Mouse (Mus musculus): ENCODE results near the gene Mpzl1. TPM values are rescaled to one million over a fixed set of nuclear protein-coding genes. Genes with fewer than 3 reads are reported as not detected.

The Mpzl1 gene
- polyA plus RNA-seq, 1 experiment from 2014 or later = 157 TPM

DNA sequence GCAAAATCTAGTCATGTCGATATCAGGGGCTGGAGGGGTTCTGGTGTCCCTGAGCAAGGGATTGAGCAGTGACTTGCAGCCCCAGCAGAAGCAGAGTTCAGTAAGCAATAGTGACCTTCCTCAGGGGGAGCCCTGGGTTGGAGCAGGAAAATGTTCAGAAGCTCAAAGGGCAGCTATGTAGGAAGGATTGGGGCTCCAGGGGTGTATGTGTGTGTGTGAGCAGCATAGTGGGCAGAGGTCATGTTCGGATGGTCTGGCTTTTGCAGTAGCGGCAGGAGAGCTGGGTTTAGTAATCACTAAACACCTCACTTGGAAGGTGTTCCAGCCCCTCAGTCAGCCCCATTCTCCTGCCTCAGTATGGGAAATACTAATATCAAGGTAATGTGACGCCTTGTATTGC lies 58.3 kb downstream of the Mpzl1 start:
- H3K4me3 ChIP-seq (ENCODE audit: low read depth, low read length) = no peak overlapping the region
- H3K9me3 ChIP-seq (ENCODE audit: control insufficient read depth, low read length) = peaks cover 5% of the 10 kb centered on the region; the same call in 1 of the 2 replicates
- ATAC-seq (ENCODE audit: low read depth) (no peak), DNase-seq (ENCODE audit: low spot score) (no peak)
- no peak overlapping the region for H3K9ac ChIP-seq (ENCODE audit: low read depth, low read length)
- 77% methylated on average over 4 of the region's 4 CpGs for WGBS
- H3K4me2 ChIP-seq (ENCODE audit: low read depth, low read length) = no peak overlapping the region
- H3K27me3 ChIP-seq (replicated peaks; ENCODE audit: control insufficient read depth, insufficient read depth, low read length) = no peaks in the 10 kb centered on the region
- H3K4me1 ChIP-seq (ENCODE audit: control insufficient read depth, insufficient read depth, low read length) = no peaks in the 10 kb centered on the region
- H3K27ac ChIP-seq (replicated peaks; ENCODE audit: low read depth, low read length) = no peak overlapping the region
- no peaks in the 10 kb centered on the region for H3K36me3 ChIP-seq (ENCODE audit: control insufficient read depth, insufficient read depth, low read length)

DNA sequence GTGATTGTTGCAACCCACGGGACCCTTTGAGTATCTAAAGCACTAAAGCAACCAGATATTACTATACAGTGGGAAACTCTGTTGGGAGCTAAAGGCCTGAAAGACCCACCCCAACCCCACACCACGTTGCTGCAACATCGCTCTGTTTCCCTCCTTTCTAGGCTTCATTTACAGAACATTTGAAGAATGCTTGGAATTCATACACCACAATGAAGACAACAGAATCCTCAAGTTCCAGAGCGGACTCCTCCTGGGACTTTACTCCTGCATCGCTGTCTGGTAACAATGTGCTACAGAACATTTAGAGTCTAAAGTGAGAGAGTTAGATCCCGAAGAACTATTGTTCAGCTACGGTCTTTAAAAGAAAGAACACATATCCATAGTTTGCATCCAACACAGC lies 66.9 kb downstream of the Mpzl1 start:
- ATAC-seq (ENCODE audit: low read depth) (no peak), DNase-seq (ENCODE audit: low spot score) (no peak)
- Histone ChIP-seq H3K27me3 (replicated peaks; ENCODE audit: control insufficient read depth, insufficient read depth, low read length) (no peaks in the 10 kb centered on the region), H3K9ac (ENCODE audit: low read depth, low read length) (no peak overlapping the region), H3K4me1 (ENCODE audit: control insufficient read depth, insufficient read depth, low read length) (no peaks in the 10 kb centered on the region), H3K4me3 (ENCODE audit: low read depth, low read length) (no peak overlapping the region), H3K4me2 (ENCODE audit: low read depth, low read length) (no peak overlapping the region), H3K27ac (replicated peaks; ENCODE audit: low read depth, low read length) (no peak overlapping the region), H3K9me3 (ENCODE audit: control insufficient read depth, low read length) (no peaks in the 10 kb centered on the region), H3K36me3 (ENCODE audit: control insufficient read depth, insufficient read depth, low read length) (no peaks in the 10 kb centered on the region)
- 57% methylated on average over 7 of the region's 7 CpGs for WGBS

DNA sequence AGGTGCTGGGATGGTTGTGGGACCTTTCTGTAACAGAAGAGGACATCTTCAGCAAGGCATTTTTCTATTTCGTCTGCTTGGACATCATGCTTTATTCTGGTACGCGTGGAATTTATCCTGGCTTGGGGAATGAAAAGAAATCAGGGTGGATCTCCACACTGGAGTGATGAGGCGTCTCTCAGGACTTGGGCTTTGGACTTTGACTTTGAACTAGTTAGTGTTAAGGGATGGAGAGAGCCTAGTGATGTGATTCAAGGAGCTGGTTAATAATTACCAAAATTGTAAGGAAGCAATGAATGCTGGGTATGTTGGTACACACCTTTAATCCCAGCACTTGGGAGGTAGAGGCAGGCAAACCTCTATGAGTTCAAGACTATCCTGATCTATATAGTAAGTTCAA lies 69.1 kb downstream of the Mpzl1 start:
- ATAC-seq (ENCODE audit: low read depth) = no peak
- Histone ChIP-seq H3K4me3 (ENCODE audit: low read depth, low read length) (no peak overlapping the region), H3K4me1 (ENCODE audit: control insufficient read depth, insufficient read depth, low read length) (no peaks in the 10 kb centered on the region), H3K4me2 (ENCODE audit: low read depth, low read length) (no peak overlapping the region), H3K36me3 (ENCODE audit: control insufficient read depth, insufficient read depth, low read length) (no peaks in the 10 kb centered on the region), H3K27me3 (replicated peaks; ENCODE audit: control insufficient read depth, insufficient read depth, low read length) (no peaks in the 10 kb centered on the region), H3K9me3 (ENCODE audit: control insufficient read depth, low read length) (no peaks in the 10 kb centered on the region), H3K9ac (ENCODE audit: low read depth, low read length) (no peak overlapping the region), H3K27ac (replicated peaks; ENCODE audit: low read depth, low read length) (no peak overlapping the region)
- no peak for DNase-seq (ENCODE audit: low spot score)
- WGBS = 91% methylated on average over 4 of the region's 4 CpGs

DNA sequence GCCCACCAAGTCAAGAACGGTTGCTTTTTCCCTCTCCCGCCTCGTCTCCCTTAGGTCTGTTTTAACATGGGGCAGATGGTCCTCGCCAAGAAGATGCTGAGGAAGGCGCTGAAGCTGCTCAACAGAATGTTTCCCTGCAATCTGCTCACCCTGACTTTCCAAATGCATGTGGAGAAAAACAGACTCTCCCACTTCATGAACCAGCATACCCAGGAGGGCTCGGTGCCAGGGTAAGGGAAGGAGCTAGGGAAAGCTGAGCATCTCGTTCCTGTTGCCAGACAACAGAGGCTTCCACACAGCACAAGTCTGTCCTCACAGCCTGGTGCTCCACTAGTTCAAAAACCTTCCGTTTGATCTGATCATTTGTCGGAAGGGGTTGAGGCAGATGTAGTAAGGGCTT lies 75.3 kb downstream of the Mpzl1 start:
- Histone ChIP-seq H3K9me3 (ENCODE audit: control insufficient read depth, low read length) (no peaks in the 10 kb centered on the region), H3K4me2 (ENCODE audit: low read depth, low read length) (no peak overlapping the region), H3K27ac (replicated peaks; ENCODE audit: low read depth, low read length) (no peak overlapping the region), H3K36me3 (ENCODE audit: control insufficient read depth, insufficient read depth, low read length) (no peaks in the 10 kb centered on the region), H3K9ac (ENCODE audit: low read depth, low read length) (no peak overlapping the region), H3K4me3 (ENCODE audit: low read depth, low read length) (no peak overlapping the region), H3K27me3 (replicated peaks; ENCODE audit: control insufficient read depth, insufficient read depth, low read length) (no peaks in the 10 kb centered on the region), H3K4me1 (ENCODE audit: control insufficient read depth, insufficient read depth, low read length) (no peaks in the 10 kb centered on the region)
- 81% methylated on average over 9 of the region's 9 CpGs for WGBS
- DNase-seq (ENCODE audit: low spot score) (no peak), ATAC-seq (ENCODE audit: low read depth) (no peak)

DNA sequence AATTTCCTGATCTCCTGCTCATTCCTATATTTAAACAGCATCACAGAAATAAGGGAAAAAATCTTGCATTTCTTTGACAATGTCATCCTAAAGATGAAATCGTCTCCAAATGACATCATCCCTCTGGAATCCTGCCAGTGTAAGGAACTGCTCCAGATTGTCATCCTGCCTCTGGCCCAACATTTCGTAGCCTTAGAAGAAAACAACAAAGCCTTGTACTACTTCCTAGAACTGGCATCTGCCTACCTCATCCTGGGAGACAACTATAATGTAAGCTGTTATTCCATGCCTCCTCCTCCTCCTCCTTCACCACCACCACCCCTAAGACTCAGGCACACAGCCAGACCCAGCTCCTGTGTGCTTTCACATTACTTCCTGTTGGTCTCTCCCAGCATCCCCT lies 77.6 kb downstream of the Mpzl1 start:
- Histone ChIP-seq H3K9me3 (ENCODE audit: control insufficient read depth, low read length) (no peaks in the 10 kb centered on the region), H3K27me3 (replicated peaks; ENCODE audit: control insufficient read depth, insufficient read depth, low read length) (no peaks in the 10 kb centered on the region), H3K4me1 (ENCODE audit: control insufficient read depth, insufficient read depth, low read length) (no peaks in the 10 kb centered on the region), H3K9ac (ENCODE audit: low read depth, low read length) (no peak overlapping the region), H3K27ac (replicated peaks; ENCODE audit: low read depth, low read length) (no peak overlapping the region), H3K36me3 (ENCODE audit: control insufficient read depth, insufficient read depth, low read length) (no peaks in the 10 kb centered on the region), H3K4me2 (ENCODE audit: low read depth, low read length) (no peak overlapping the region), H3K4me3 (ENCODE audit: low read depth, low read length) (no peak overlapping the region)
- 37% methylated on average over 2 of the region's 2 CpGs for WGBS
- ATAC-seq (ENCODE audit: low read depth) = no peak
- DNase-seq (ENCODE audit: low spot score) = peak; percentile 25

Other genes with a start within 250 kb of the Mpzl1 start
- gene Dcaf6, start 174.1 kb downstream of the Mpzl1 start, polyA plus RNA-seq (2014; fragmentation: Nextera tagmentation; extraction: Ambion mirVana) = 18.8 and 20.9 TPM in 2 replicates
- gene Mpc2, start 173.9 kb downstream of the Mpzl1 start, polyA plus RNA-seq (2014; fragmentation: Nextera tagmentation; extraction: Ambion mirVana) = 155 and 169 TPM in 2 replicates
- gene Adcy10, start 149.4 kb downstream of the Mpzl1 start, polyA plus RNA-seq (2014; fragmentation: Nextera tagmentation; extraction: Ambion mirVana) = not detected in 2 replicates
- gene Rcsd1, start 75.2 kb upstream of the Mpzl1 start, polyA plus RNA-seq (2014; fragmentation: Nextera tagmentation; extraction: Ambion mirVana) = 11.1 and 14.9 TPM in 2 replicates
- gene Creg1, start 129.2 kb upstream of the Mpzl1 start, polyA plus RNA-seq (2014; fragmentation: Nextera tagmentation; extraction: Ambion mirVana) = 77.1 and 81.0 TPM in 2 replicates
- gene Cd247, start 154.1 kb upstream of the Mpzl1 start, polyA plus RNA-seq (2014; fragmentation: Nextera tagmentation; extraction: Ambion mirVana) = 0.42 and 0.94 TPM in 2 replicates

All from embryonic facial prominence, embryonic 14.5 days (tissue).